Mouse (Mus musculus) myocyte (in vitro differentiated cells): Measurements from ENCODE around the gene Cacna1d.

Source experiments
- CEBPB ChIP-seq: IDR thresholded peaks from 2 replicates; pipeline ENCODE4 v1.6.1; 2011; ENCODE audit warnings: mild to moderate bottlenecking, moderate library complexity; ENCODE audit not compliant: poor library complexity, insufficient read depth, severe bottlenecking
- MYOD1 ChIP-seq, 3 experiments: IDR thresholded peaks; one replicate each; pipeline ENCODE4 v1.6.1; 2011; ENCODE audit warnings: control low read depth in 2 of 3, low read depth in 2 of 3, mild to moderate bottlenecking in 2 of 3, moderate library complexity in 1 of 3; ENCODE audit not compliant: insufficient read length in 2 of 3, control insufficient read depth in 1 of 3
- POLR2A ChIP-seq: IDR thresholded peaks from one replicate; pipeline ENCODE4 v1.6.1; 2011; ENCODE audit warnings: low read depth, mild to moderate bottlenecking, control low read depth, moderate library complexity; ENCODE audit not compliant: insufficient read length
- POLR2AphosphoS2 ChIP-seq: IDR thresholded peaks from one replicate; pipeline ENCODE4 v1.6.1; 2011; ENCODE audit warnings: low read depth, control low read depth; ENCODE audit not compliant: insufficient read length
- TCF12 ChIP-seq: IDR thresholded peaks from one replicate; pipeline ENCODE4 v1.6.1; 2011; ENCODE audit warnings: mild to moderate bottlenecking, control low read depth; ENCODE audit not compliant: poor library complexity, insufficient read depth, severe bottlenecking
- USF1 ChIP-seq: IDR thresholded peaks from one replicate; pipeline ENCODE4 v1.6.1; 2011; ENCODE audit warnings: low read depth, mild to moderate bottlenecking, control low read depth, moderate library complexity

- TF ChIP-seq USF1 (no peak), CEBPB (no peak), POLR2AphosphoS2 (no peak), POLR2A (no peak), TCF12 (no peak), MYOD1 (IDR thresholded peaks at IDR 0.05; ENCODE audit: control insufficient read depth in 1 of 3, insufficient read length in 2 of 3, low read depth in 2 of 3) (no peak)
Measured at GRCm38 (mm10) chr14:30350285-30350684, 141.0 kb downstream of the Cacna1d start.
